Mouse (Mus musculus): ENCODE results near the gene Ttpal. TPM values are rescaled to one million over a fixed set of nuclear protein-coding genes. Genes with fewer than 3 reads are reported as not detected.

Ttpal gene
- 52.3 and 53.2 TPM in 2 replicates for polyA plus RNA-seq (2016; fragmentation: Nextera tagmentation; extraction: Ambion mirVana)

- Histone ChIP-seq H3K4me1 (peaks cover 10% of the 10 kb centered on the region), H3K9me3 (no peaks in the 10 kb centered on the region), H3K27ac (replicated peaks) (peak within 1 kb of the TSS; percentile 84), H3K4me3 (peak within 1 kb of the TSS; percentile 65), H3K4me2 (replicated peaks) (peak within 1 kb of the TSS; percentile 96), H3K27me3 (no peaks in the 10 kb centered on the region), H3K36me3 (0 out of 2 replicates have a peak, but pooled peaks cover 3% of the 10 kb centered on the region), H3K9ac (replicated peaks) (peak within 1 kb of the TSS; percentile 70)
- ATAC-seq (ENCODE audit: low FRiP score, low read depth) = peak; percentile 93
- WGBS = 2% methylated on average over 56 of the region's 57 CpGs
Measured at GRCm38 (mm10) chr2:163602101-163602971, at the start of gene Ttpal. TSS of gene Ttpal (plus strand) at chr2:163602314.

GRCm38 (mm10) chr2:163552518-163552929 lies 49.6 kb upstream of the Ttpal start:
- H3K27me3 ChIP-seq = no peaks in the 10 kb centered on the region
- H3K4me2 ChIP-seq (replicated peaks) = no peak overlapping the region
- no peak overlapping the region for H3K27ac ChIP-seq (replicated peaks)
- no peak for ATAC-seq (ENCODE audit: low FRiP score, low read depth)
- no peaks in the 10 kb centered on the region for H3K4me1 ChIP-seq
- no peak overlapping the region for H3K4me3 ChIP-seq
- no peaks in the 10 kb centered on the region for H3K9me3 ChIP-seq
- H3K36me3 ChIP-seq = no peaks in the 10 kb centered on the region
- WGBS = 82% methylated on average over 8 of the region's 8 CpGs
- H3K9ac ChIP-seq (replicated peaks) = no peak overlapping the region

- no peak overlapping the region for H3K9ac ChIP-seq (replicated peaks)
- ATAC-seq (ENCODE audit: low FRiP score, low read depth) = no peak
- no peak overlapping the region for H3K27ac ChIP-seq (replicated peaks)
- no peaks in the 10 kb centered on the region for H3K9me3 ChIP-seq
- H3K4me1 ChIP-seq = no peaks in the 10 kb centered on the region
- 77% methylated on average over 4 of the region's 4 CpGs for WGBS
- no peaks in the 10 kb centered on the region for H3K27me3 ChIP-seq
- no peaks in the 10 kb centered on the region for H3K36me3 ChIP-seq
- no peak overlapping the region for H3K4me3 ChIP-seq
- H3K4me2 ChIP-seq (replicated peaks) = no peak overlapping the region
Measured at GRCm38 (mm10) chr2:163554425-163554982, 47.6 kb upstream of the Ttpal start.

GRCm38 (mm10) chr2:163554996-163555395 lies 47.1 kb upstream of the Ttpal start:
- no peaks in the 10 kb centered on the region for H3K36me3 ChIP-seq
- H3K4me2 ChIP-seq (replicated peaks) = no peak overlapping the region
- no peak for ATAC-seq (ENCODE audit: low FRiP score, low read depth)
- no peaks in the 10 kb centered on the region for H3K27me3 ChIP-seq
- H3K4me1 ChIP-seq = no peaks in the 10 kb centered on the region
- no peak overlapping the region for H3K27ac ChIP-seq (replicated peaks)
- no peak overlapping the region for H3K9ac ChIP-seq (replicated peaks)
- H3K9me3 ChIP-seq = no peaks in the 10 kb centered on the region
- no peak overlapping the region for H3K4me3 ChIP-seq
- 80% methylated on average over 6 of the region's 6 CpGs for WGBS

- WGBS = 76% methylated on average over 13 of the region's 13 CpGs
Measured at GRCm38 (mm10) chr2:163555417-163555816, 46.7 kb upstream of the Ttpal start.

GRCm38 (mm10) chr2:163558548-163558947 lies 43.6 kb upstream of the Ttpal start:
- no peaks in the 10 kb centered on the region for H3K9me3 ChIP-seq
- H3K4me3 ChIP-seq = no peak overlapping the region
- WGBS = 100% methylated on average over 1 of the region's 1 CpGs
- H3K36me3 ChIP-seq = no peaks in the 10 kb centered on the region
- H3K9ac ChIP-seq (replicated peaks) = no peak overlapping the region
- H3K27me3 ChIP-seq = no peaks in the 10 kb centered on the region
- no peak for ATAC-seq (ENCODE audit: low FRiP score, low read depth)
- H3K4me1 ChIP-seq = no peaks in the 10 kb centered on the region
- H3K27ac ChIP-seq (replicated peaks) = no peak overlapping the region
- H3K4me2 ChIP-seq (replicated peaks) = no peak overlapping the region

More at GRCm38 (mm10) chr2:163555417-163555816, 46.7 kb upstream of the Ttpal start:
- Histone ChIP-seq H3K27ac (replicated peaks) (no peak overlapping the region), H3K4me2 (replicated peaks) (no peak overlapping the region), H3K9me3 (no peaks in the 10 kb centered on the region), H3K9ac (replicated peaks) (no peak overlapping the region), H3K36me3 (no peaks in the 10 kb centered on the region), H3K4me1 (no peaks in the 10 kb centered on the region), H3K27me3 (no peaks in the 10 kb centered on the region), H3K4me3 (no peak overlapping the region)
- ATAC-seq (ENCODE audit: low FRiP score, low read depth) = no peak

GRCm38 (mm10) chr2:163559236-163559635 lies 42.9 kb upstream of the Ttpal start:
- Histone ChIP-seq H3K4me1 (no peaks in the 10 kb centered on the region), H3K9ac (replicated peaks) (no peak overlapping the region), H3K4me2 (replicated peaks) (no peak overlapping the region), H3K4me3 (no peak overlapping the region), H3K27me3 (no peaks in the 10 kb centered on the region), H3K36me3 (no peaks in the 10 kb centered on the region), H3K27ac (replicated peaks) (no peak overlapping the region), H3K9me3 (no peaks in the 10 kb centered on the region)
- 82% methylated on average over 5 of the region's 5 CpGs for WGBS
- ATAC-seq (ENCODE audit: low FRiP score, low read depth) = no peak

GRCm38 (mm10) chr2:163560247-163560646 lies 41.9 kb upstream of the Ttpal start:
- Histone ChIP-seq H3K9ac (replicated peaks) (no peak overlapping the region), H3K9me3 (no peaks in the 10 kb centered on the region), H3K36me3 (no peaks in the 10 kb centered on the region), H3K4me2 (replicated peaks) (no peak overlapping the region), H3K27me3 (no peaks in the 10 kb centered on the region), H3K4me1 (no peaks in the 10 kb centered on the region), H3K27ac (replicated peaks) (no peak overlapping the region), H3K4me3 (no peak overlapping the region)
- WGBS = 84% methylated on average over 3 of the region's 3 CpGs
- no peak for ATAC-seq (ENCODE audit: low FRiP score, low read depth)

GRCm38 (mm10) chr2:163561258-163561948 lies 40.7 kb upstream of the Ttpal start:
- no peak overlapping the region for H3K9ac ChIP-seq (replicated peaks)
- 83% methylated on average over 13 of the region's 13 CpGs for WGBS
- H3K4me1 ChIP-seq = no peaks in the 10 kb centered on the region
- no peak overlapping the region for H3K4me2 ChIP-seq (replicated peaks)
- no peak for ATAC-seq (ENCODE audit: low FRiP score, low read depth)
- H3K27ac ChIP-seq (replicated peaks) = no peak overlapping the region
- no peak overlapping the region for H3K4me3 ChIP-seq
- no peaks in the 10 kb centered on the region for H3K36me3 ChIP-seq
- no peaks in the 10 kb centered on the region for H3K9me3 ChIP-seq
- no peaks in the 10 kb centered on the region for H3K27me3 ChIP-seq

- 42% methylated on average over 8 of the region's 8 CpGs for WGBS
- Histone ChIP-seq H3K4me2 (replicated peaks) (no peak overlapping the region), H3K9ac (replicated peaks) (no peak overlapping the region), H3K4me1 (no peaks in the 10 kb centered on the region), H3K4me3 (no peak overlapping the region), H3K36me3 (no peaks in the 10 kb centered on the region), H3K9me3 (no peaks in the 10 kb centered on the region), H3K27ac (replicated peaks) (no peak overlapping the region), H3K27me3 (no peaks in the 10 kb centered on the region)
- ATAC-seq (ENCODE audit: low FRiP score, low read depth) = no peak
Measured at GRCm38 (mm10) chr2:163564646-163565045, 37.5 kb upstream of the Ttpal start.

- H3K27me3 ChIP-seq = no peaks in the 10 kb centered on the region; the same call in 1 of the 2 replicates
- H3K9ac ChIP-seq (replicated peaks) = no peak overlapping the region
- H3K27ac ChIP-seq (replicated peaks) = no peak overlapping the region
- no peak overlapping the region for H3K4me3 ChIP-seq
- no peaks in the 10 kb centered on the region for H3K4me1 ChIP-seq
- no peak for ATAC-seq (ENCODE audit: low FRiP score, low read depth)
- no peak overlapping the region for H3K4me2 ChIP-seq (replicated peaks)
- no peaks in the 10 kb centered on the region for H3K36me3 ChIP-seq
- H3K9me3 ChIP-seq = no peaks in the 10 kb centered on the region
- WGBS = 81% methylated on average over 3 of the region's 3 CpGs
Measured at GRCm38 (mm10) chr2:163574321-163574720, 27.8 kb upstream of the Ttpal start.

GRCm38 (mm10) chr2:163575248-163575647 lies 26.9 kb upstream of the Ttpal start:
- Histone ChIP-seq H3K4me3 (no peak overlapping the region), H3K9ac (replicated peaks) (no peak overlapping the region), H3K27me3 (no peaks in the 10 kb centered on the region), H3K4me1 (no peaks in the 10 kb centered on the region), H3K4me2 (replicated peaks) (no peak overlapping the region), H3K27ac (replicated peaks) (no peak overlapping the region), H3K36me3 (no peaks in the 10 kb centered on the region), H3K9me3 (no peaks in the 10 kb centered on the region)
- WGBS = 41% methylated on average over 11 of the region's 11 CpGs
- no peak for ATAC-seq (ENCODE audit: low FRiP score, low read depth)
